Mouse (Mus musculus) small intestine, adult 2 months (tissue): Measurements from ENCODE around the gene Ptprn2.

Experiments used
- CTCF ChIP-seq: fragments of 200-500 bp; IDR thresholded peaks from 2 replicates; pipeline ENCODE4 v1.5.1; 2012; ENCODE audit warnings: low read depth, mild to moderate bottlenecking, control low read depth, inconsistent platforms, low read length, moderate library complexity, mixed read lengths; ENCODE audit not compliant: insufficient replicate concordance, insufficient read length; ENCODE audit errors: extremely low read depth
- POLR2A ChIP-seq: fragments of 200-500 bp; IDR thresholded peaks from 2 replicates; pipeline ENCODE4 v1.6.1; 2012; ENCODE audit warnings: low read depth, mild to moderate bottlenecking, control low read depth, inconsistent platforms, low read length, moderate library complexity

- TF ChIP-seq CTCF (no peak), POLR2A (no peak)
These were observed 431.3 kb downstream of the Ptprn2 start for GRCm38 (mm10) chr12:116916776-116917175.
